Mouse (Mus musculus) heart, postnatal 0 days (tissue): ENCODE data around the gene Zfp526. TPM values are rescaled to one million over a fixed set of nuclear protein-coding genes. Genes with fewer than 3 reads are reported as not detected.

ENCODE experiments used
- ATAC-seq: fragments of 200-750 bp; cut with Nextera tagmentation; 2 replicates; pipeline ENCODE4 v1.8.0; 2017; ENCODE audit warnings: low read depth, moderate number of reproducible peaks, moderate library complexity; ENCODE audit not compliant: insufficient read depth
- DNase-seq: peaks from one replicate; pipeline ENCODE4 v3.0.0-alpha.2; 2016; ENCODE audit warnings: low spot score
- H3K27ac ChIP-seq: fragments of 300-500 bp; sonication (generic); 2 replicates; pipeline ENCODE4 v1.5.1; 2014; ENCODE audit warnings: low read depth, mild to moderate bottlenecking
- H3K27me3 ChIP-seq: fragments of 300-500 bp; sonication (generic); 2 replicates; pipeline ENCODE4 v1.6.1; 2014; ENCODE audit warnings: low read length, mixed read lengths; ENCODE audit not compliant: control insufficient read depth, insufficient read depth
- H3K36me3 ChIP-seq: fragments of 300-500 bp; sonication (generic); replicated peaks from 2 replicates; pipeline ENCODE4 v1.6.1; 2014; ENCODE audit warnings: low read length, mixed read lengths; ENCODE audit not compliant: control insufficient read depth, insufficient read depth
- H3K4me1 ChIP-seq: fragments of 300-500 bp; sonication (generic); 2 replicates; pipeline ENCODE4 v1.6.1; 2014; ENCODE audit warnings: antibody characterized with exemption; ENCODE audit not compliant: control insufficient read depth, insufficient read depth
- H3K4me2 ChIP-seq: fragments of 300-500 bp; sonication (generic); 2 replicates; pipeline ENCODE4 v1.6.1; 2014; ENCODE audit warnings: low read depth, mild to moderate bottlenecking, low read length, moderate library complexity
- H3K4me3 ChIP-seq: fragments of 300-500 bp; sonication (generic); 2 replicates; pipeline ENCODE4 v1.5.1; 2014; ENCODE audit warnings: low read depth, low read length
- H3K9ac ChIP-seq: fragments of 300-500 bp; sonication (generic); replicated peaks from 2 replicates; pipeline ENCODE4 v1.6.1; 2014; ENCODE audit warnings: low read depth, low read length, mixed read lengths
- H3K9me3 ChIP-seq: fragments of 300-500 bp; sonication (generic); replicated peaks from 2 replicates; pipeline ENCODE4 v1.6.1; 2016; ENCODE audit warnings: low read length; ENCODE audit not compliant: control insufficient read depth
- CTCF ChIP-seq: IDR thresholded peaks from 2 replicates; pipeline ENCODE4 v1.5.1; 2016; ENCODE audit warnings: antibody characterized with exemption, control low read depth, low read depth
- EP300 ChIP-seq: IDR thresholded peaks from 2 replicates; pipeline ENCODE4 v1.6.1; 2016; ENCODE audit warnings: antibody characterized with exemption, low read depth
- WGBS: fragments of 180-500 bp; shearing (Covaris S2); extraction: QIAGEN DNeasy Blood & Tissue Kit; methylation state at CpG from one replicate; pipeline ENCODE4 v1.1.7; 2014; 5-methylcytosine and 5-hydroxymethylcytosine counted together
- polyA plus RNA-seq: library from polyadenylated mRNA; unstranded; fragments of >200 nt; fragmentation: Nextera tagmentation; extraction: Ambion mirVana; gene quantifications from 2 replicates; pipeline ENCODE4 v1.2.1, GENCODE M21; 2015
- total RNA-seq: library from RNA; depleted of rRNA; stranded (reverse); fragments of >200 nt; gene quantifications from 2 replicates; pipeline ENCODE4 v1.2.3, GENCODE M21; 2014; ENCODE audit warnings: low replicate concordance

The Zfp526 gene
- total and polyA plus RNA-seq, 2 experiments from 2014 or later = 1.2 to 6.8 TPM

DNA sequence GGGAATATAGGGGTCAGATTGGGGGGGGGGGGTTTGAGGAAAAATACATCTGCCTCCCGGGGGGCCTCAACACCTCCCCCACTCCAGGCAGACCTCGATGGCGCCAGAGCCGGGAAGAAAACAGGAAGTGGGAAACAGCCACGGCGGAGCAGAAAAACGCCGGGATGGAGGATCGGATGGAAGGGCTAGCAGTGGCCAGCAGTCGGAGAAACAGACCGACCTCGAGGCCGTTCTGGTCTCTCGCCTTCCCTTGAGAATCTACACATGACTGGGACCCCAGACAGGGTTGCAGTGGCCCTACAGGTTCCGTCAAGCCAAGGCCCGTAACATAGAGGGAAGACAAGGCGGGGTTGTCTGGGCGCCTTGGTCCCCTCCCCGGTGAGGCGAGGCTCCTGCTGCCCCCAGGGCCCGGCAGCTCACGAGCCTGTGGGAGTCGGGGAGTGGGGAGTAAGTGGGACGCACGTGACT is 27.7 kb downstream of the Zfp526 start:
- Histone ChIP-seq H3K9me3 (no peaks in the 10 kb centered on the region), H3K4me2 (peak overlapping the region; percentile 90), H3K27ac (peak overlapping the region; percentile 97), H3K4me1 (peaks cover 33% of the 10 kb centered on the region), H3K36me3 (peaks cover 20% of the 10 kb centered on the region), H3K9ac (peak overlapping the region; percentile 90), H3K4me3 (peak overlapping the region; percentile 89), H3K27me3 (no peaks in the 10 kb centered on the region)
- DNase-seq = peak; percentile 44
- ATAC-seq = peak; percentile 1; the same call in 1 of the 2 replicates
- under 1% methylated on average over 24 of the region's 25 CpGs for WGBS
- TF ChIP-seq CTCF (no peak), EP300 (no peak)

DNA sequence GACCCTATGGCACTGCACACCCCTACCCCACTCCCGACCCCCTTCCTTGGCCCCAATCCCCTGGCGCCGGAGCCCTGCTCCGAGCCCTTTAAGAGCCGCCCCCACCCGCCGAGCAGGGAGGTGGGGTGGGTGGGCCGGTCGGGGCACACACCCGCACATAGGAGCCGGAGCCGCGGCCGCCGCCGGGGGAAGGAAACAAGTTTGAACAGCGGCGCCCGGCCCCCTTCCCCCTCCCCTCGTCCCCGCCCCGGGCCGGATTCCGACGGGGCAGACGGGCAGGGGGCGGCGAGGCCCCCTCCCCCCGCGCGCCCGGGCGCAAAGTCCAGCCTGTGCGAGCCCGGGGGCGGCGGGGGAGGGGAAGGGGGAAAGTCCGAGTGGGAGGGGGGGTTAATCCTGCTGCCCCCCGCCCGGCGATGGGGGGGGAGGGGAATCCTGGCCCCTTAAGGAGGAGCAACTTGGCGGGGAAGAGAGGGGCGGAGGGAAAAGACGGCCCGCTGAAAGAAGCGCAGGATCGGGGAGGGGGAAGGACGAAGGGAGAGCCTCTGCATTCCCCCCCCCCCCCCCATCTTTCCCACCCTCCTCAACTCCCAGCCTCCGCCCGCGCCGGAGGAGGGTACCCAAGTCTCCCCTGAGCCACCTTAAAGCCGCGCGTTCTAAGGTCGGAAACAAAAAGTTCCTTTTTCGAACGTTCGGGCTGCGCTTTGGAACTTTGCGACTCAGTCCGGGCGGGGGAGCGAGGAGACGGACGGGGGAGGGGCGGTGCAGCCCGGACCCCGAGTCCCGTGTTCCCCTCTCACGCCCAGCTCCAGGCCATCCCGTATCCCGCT is 28.3 kb downstream of the Zfp526 start:
- peaks cover 33% of the 10 kb centered on the region for H3K4me1 ChIP-seq

DNA sequence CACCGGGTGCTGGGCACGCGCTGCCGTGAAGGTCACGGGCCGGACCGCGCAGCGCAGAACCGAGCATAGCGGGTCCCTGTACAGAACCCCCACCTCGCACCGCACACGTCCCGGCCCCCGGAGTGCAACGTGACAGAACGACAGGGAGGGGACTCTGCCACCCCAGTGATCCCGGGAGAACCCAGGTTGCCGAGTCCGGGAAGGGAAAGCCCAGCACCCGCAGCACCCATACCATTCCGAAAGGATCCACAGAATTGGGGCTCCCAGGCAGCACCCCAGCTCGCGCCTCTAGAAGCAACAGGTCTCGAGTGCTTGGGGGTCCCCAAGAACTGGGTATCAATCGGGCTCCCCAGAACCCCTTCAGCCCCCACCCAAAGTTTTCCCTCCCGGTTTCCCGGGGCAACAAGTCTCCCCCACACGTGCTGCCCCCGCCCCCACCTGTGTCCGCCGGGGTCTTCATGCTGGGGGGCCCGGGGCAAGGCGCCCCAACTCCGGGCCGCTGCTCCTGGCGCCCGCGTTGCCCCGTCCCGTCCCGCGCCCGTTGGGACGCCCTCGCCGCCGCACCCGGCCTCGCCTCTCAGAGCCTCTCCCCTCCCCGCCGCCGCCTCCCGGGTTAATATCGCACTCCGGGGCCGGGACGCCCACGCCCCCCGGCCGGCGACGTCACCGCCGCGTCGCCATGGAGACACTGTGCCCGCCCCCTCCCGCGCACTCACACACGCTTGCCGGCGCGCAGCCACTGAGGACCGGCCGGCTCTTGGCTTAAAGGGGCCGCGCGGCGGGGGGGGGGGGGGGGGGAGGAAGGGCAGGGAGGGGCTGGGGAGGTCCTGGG is 29.1 kb downstream of the Zfp526 start, which contains the start of gene Erf:
Gene Erf, minus strand, starts transcription at position 621 of the 832 bp plus-strand sequence.
- Histone ChIP-seq H3K4me3 (peak within 1 kb of the TSS; percentile 89), H3K4me1 (peaks cover 32% of the 10 kb centered on the region), H3K9me3 (no peaks in the 10 kb centered on the region), H3K9ac (peak within 1 kb of the TSS; percentile 90), H3K27ac (peak within 1 kb of the TSS; percentile 97), H3K27me3 (no peaks in the 10 kb centered on the region), H3K36me3 (peaks cover 6% of the 10 kb centered on the region), H3K4me2 (peak within 1 kb of the TSS; percentile 90)
- ATAC-seq = peak; percentile 84
- TF ChIP-seq EP300 (no peak), CTCF (no peak)
- DNase-seq = peak; percentile 90
- under 1% methylated on average over 68 of the region's 81 CpGs for WGBS

More for the DNA sequence above, 28.3 kb downstream of the Zfp526 start:
- Histone ChIP-seq H3K27me3 (no peaks in the 10 kb centered on the region), H3K36me3 (peaks cover 15% of the 10 kb centered on the region), H3K27ac (peak overlapping the region; percentile 97), H3K9ac (peak overlapping the region; percentile 90), H3K9me3 (no peaks in the 10 kb centered on the region), H3K4me2 (peak overlapping the region; percentile 90), H3K4me3 (peak overlapping the region; percentile 89)
- 1% methylated on average over 50 of the region's 73 CpGs for WGBS
- ATAC-seq = peak; percentile 52
- DNase-seq = peak; percentile 77
- TF ChIP-seq CTCF = no peak
- 0 out of 2 replicates have a peak, but pooled peaks have one; percentile 15 for TF ChIP-seq EP300

DNA sequence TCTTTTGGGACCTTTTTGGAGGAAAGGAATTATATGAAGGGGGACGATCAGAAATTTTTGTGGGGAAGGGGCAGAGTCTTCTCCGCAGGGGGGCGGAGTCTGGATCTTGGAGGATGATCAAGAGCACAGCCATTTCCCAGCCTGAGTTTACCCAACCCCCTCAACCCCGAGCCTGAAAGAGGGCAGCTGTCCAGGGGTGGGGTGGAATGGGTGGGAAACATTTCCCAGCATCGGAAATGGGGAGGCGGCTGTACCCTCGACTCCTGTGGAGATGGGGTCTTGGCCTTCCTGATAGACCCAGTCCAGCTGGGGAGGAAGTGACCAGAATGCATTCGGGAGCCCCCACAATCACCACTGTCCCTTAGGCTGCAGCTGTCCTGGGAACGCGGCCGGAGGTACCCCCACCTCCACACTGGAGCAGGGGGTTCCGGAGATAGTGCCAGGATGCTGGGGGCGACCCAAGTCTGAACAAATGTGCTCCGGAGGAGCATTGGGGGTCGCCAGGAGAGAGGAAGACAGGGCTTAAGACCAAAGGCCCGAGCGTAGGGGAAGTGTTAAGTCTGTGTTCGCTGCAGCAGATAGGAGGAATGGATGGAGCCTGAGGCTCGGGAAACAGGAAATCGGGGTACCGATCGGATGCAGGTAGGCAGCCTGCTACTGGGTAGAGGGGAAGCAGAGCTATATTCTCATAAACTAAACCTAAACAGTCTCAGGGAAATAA is 30.0 kb downstream of the Zfp526 start:
- TF ChIP-seq EP300 (peak; percentile 43; the same call in 1 of the 2 replicates), CTCF (no peak)

DNA sequence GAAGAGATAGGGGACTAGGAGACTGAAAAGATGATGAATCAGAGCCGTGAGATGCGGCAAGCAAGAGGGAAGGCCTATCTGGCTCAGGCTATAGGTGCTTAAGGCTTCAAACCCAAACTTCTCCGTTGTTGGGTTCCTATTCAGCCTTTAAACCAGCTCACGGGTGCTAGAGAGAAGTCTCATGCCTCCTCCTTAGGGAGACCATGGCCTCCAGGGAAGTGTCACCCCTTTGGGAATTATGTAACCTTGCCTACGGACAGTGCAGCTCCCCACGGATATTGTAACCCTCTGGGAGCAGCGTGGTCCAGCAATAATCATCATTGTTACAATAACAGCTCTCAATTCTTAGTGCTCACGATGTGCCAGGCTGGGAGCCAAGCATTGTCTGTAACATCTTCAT is 30.6 kb downstream of the Zfp526 start:
- no peak for TF ChIP-seq CTCF
- no peak for TF ChIP-seq EP300
- DNase-seq = no peak
- Histone ChIP-seq H3K27ac (peak overlapping the region; percentile 97), H3K4me3 (peak overlapping the region; percentile 89), H3K4me2 (peak overlapping the region; percentile 90), H3K9ac (peak overlapping the region; percentile 51), H3K4me1 (peaks cover 17% of the 10 kb centered on the region), H3K9me3 (no peaks in the 10 kb centered on the region), H3K36me3 (no peaks in the 10 kb centered on the region), H3K27me3 (no peaks in the 10 kb centered on the region)
- WGBS = 19% methylated on average over 8 of the region's 8 CpGs
- ATAC-seq = no peak

More for the DNA sequence above, 30.0 kb downstream of the Zfp526 start:
- Histone ChIP-seq H3K27me3 (no peaks in the 10 kb centered on the region), H3K27ac (peak overlapping the region; percentile 97), H3K9ac (peak overlapping the region; percentile 51), H3K4me2 (peak overlapping the region; percentile 90), H3K9me3 (no peaks in the 10 kb centered on the region), H3K4me3 (peak overlapping the region; percentile 89), H3K4me1 (peaks cover 23% of the 10 kb centered on the region), H3K36me3 (no peaks in the 10 kb centered on the region)
- 2% methylated on average over 22 of the region's 22 CpGs for WGBS
- DNase-seq = peak; percentile 79
- ATAC-seq = peak; percentile 22
